Mouse (Mus musculus) ES-E14 (cell line): Measurements from ENCODE around the gene Eif4ebp2.

Experiments used
- CHD2 ChIP-seq: IDR thresholded peaks from 2 replicates; pipeline ENCODE4 v1.6.1; 2014; ENCODE audit warnings: mild to moderate bottlenecking, low read depth, low read length, inconsistent platforms
- ZC3H11A ChIP-seq: IDR thresholded peaks from 2 replicates; pipeline ENCODE4 v1.6.1; 2012; ENCODE audit warnings: low read depth, mild to moderate bottlenecking, inconsistent platforms, low read length, borderline replicate concordance

GRCm38 (mm10) chr10:61383021-61383714, 69.3 kb downstream of the Eif4ebp2 start, which contains the start of gene Pald1:
- no peak for TF ChIP-seq ZC3H11A
- no peak for TF ChIP-seq CHD2
